Mouse (Mus musculus) MEL (cell line): ENCODE measurements around the gene Rasgrp3. TPM values are rescaled to one million over a fixed set of nuclear protein-coding genes. Genes with fewer than 3 reads are reported as not detected.

ENCODE experiments used
- DNase-seq: peaks from one replicate; pipeline ENCODE4 v3.0.0; 2011; ENCODE audit warnings: low read depth, low spot score
- H3K27ac ChIP-seq: 2 replicates; pipeline ENCODE4 v1.5.1; 2012; ENCODE audit warnings: low read depth, mild to moderate bottlenecking, control low read depth, low read length, moderate library complexity; ENCODE audit not compliant: control insufficient read depth
- H3K27me3 ChIP-seq, 2 experiments: fragments of 150-350 bp in 1 of 2; sonication (generic) in 1 of 2; 2 replicates each; pipeline ENCODE4 v1.6.1; 2012; ENCODE audit warnings: low read length in 2 of 2, mild to moderate bottlenecking in 2 of 2, improper control_type of control experiment in 1 of 2, moderate library complexity in 1 of 2; ENCODE audit not compliant: insufficient read depth in 2 of 2, control insufficient read depth in 1 of 2
- H3K36me3 ChIP-seq, 2 experiments: 2 replicates each; pipeline ENCODE4 v1.6.1; 2012 to 2014; ENCODE audit warnings: low read length in 2 of 2, improper control_type of control experiment in 1 of 2, inconsistent platforms in 1 of 2, mild to moderate bottlenecking in 1 of 2; ENCODE audit not compliant: insufficient read depth in 2 of 2, control insufficient read depth in 1 of 2
- H3K4me1 ChIP-seq, 2 experiments: fragments of 150-350 bp in 1 of 2; sonication (generic) in 1 of 2; 2 replicates each; pipeline ENCODE4 v1.6.1; 2012; ENCODE audit warnings: low read length in 2 of 2, improper control_type of control experiment in 1 of 2, mild to moderate bottlenecking in 1 of 2; ENCODE audit not compliant: insufficient read depth in 2 of 2, control insufficient read depth in 1 of 2
- H3K4me3 ChIP-seq, 2 experiments: fragments of 150-350 bp in 1 of 2; sonication (generic) in 1 of 2; 2 replicates each; pipeline ENCODE4 v1.5.1; 2012; ENCODE audit warnings: low read depth in 2 of 2, low read length in 2 of 2, mild to moderate bottlenecking in 2 of 2, moderate library complexity in 2 of 2, control low read depth in 1 of 2, improper control_type of control experiment in 1 of 2; ENCODE audit not compliant: control insufficient read depth in 1 of 2, insufficient read depth in 1 of 2
- H3K79me2 ChIP-seq: 2 replicates; pipeline ENCODE4 v1.6.1; 2012; ENCODE audit warnings: mild to moderate bottlenecking, low read length, moderate library complexity; ENCODE audit not compliant: control insufficient read depth, poor library complexity, insufficient read depth
- H3K9ac ChIP-seq: 2 replicates; pipeline ENCODE4 v1.6.1; 2012; ENCODE audit warnings: low read depth, mild to moderate bottlenecking, control low read depth, low read length, moderate library complexity; ENCODE audit not compliant: control insufficient read depth, poor library complexity, severe bottlenecking
- H3K9me3 ChIP-seq: fragments of 150-350 bp; sonication (generic); replicated peaks from 2 replicates; pipeline ENCODE4 v1.6.1; 2012; ENCODE audit warnings: mild to moderate bottlenecking, low read length, improper control_type of control experiment, moderate library complexity; ENCODE audit not compliant: insufficient read depth
- CHD1 ChIP-seq: IDR thresholded peaks from 2 replicates; pipeline ENCODE4 v1.6.1; 2012; ENCODE audit warnings: low read depth, mild to moderate bottlenecking, inconsistent platforms, low read length, improper control_type of control experiment
- CTCF ChIP-seq, 3 experiments: IDR thresholded peaks in 2 of 3; conservative IDR thresholded peaks in 1 of 3; 2 replicates each; pipeline ENCODE4 v1.5.1; 2011 to 2012; ENCODE audit warnings: low read length in 3 of 3, low read depth in 2 of 3, mild to moderate bottlenecking in 2 of 3, improper control_type of control experiment in 1 of 3, inconsistent platforms in 1 of 3, mixed read lengths in 1 of 3, moderate library complexity in 1 of 3; ENCODE audit not compliant: control insufficient read depth in 1 of 3, insufficient read depth in 1 of 3, poor library complexity in 1 of 3, severe bottlenecking in 1 of 3
- EP300 ChIP-seq, 2 experiments: IDR thresholded peaks; 2 replicates each; pipeline ENCODE4 v1.6.1; 2011; ENCODE audit warnings: improper control_type of control experiment in 2 of 2, low read length in 2 of 2, low read depth in 1 of 2, mild to moderate bottlenecking in 1 of 2
- ETS1 ChIP-seq: IDR thresholded peaks from 2 replicates; pipeline ENCODE4 v1.6.1; 2012; ENCODE audit warnings: low read depth, mild to moderate bottlenecking, inconsistent platforms, low read length, improper control_type of control experiment, moderate library complexity
- JUND ChIP-seq: IDR thresholded peaks from 2 replicates; pipeline ENCODE4 v1.6.1; 2011; ENCODE audit warnings: low read depth, mild to moderate bottlenecking, improper control_type of control experiment, low read length
- KAT2A ChIP-seq: conservative IDR thresholded peaks from 2 replicates; pipeline ENCODE4 v1.6.1; 2012; ENCODE audit warnings: low read depth, low read length, improper control_type of control experiment, inconsistent platforms
- MAFK ChIP-seq: IDR thresholded peaks from 2 replicates; pipeline ENCODE4 v1.6.1; 2011; ENCODE audit warnings: low read depth, mild to moderate bottlenecking, low read length, improper control_type of control experiment, borderline replicate concordance
- MAZ ChIP-seq: IDR thresholded peaks from 2 replicates; pipeline ENCODE4 v1.6.1; 2012; ENCODE audit warnings: low read depth, mild to moderate bottlenecking, inconsistent platforms, low read length, improper control_type of control experiment
- MEF2A ChIP-seq: IDR thresholded peaks from 2 replicates; pipeline ENCODE4 v1.6.1; 2014; ENCODE audit warnings: low read depth, mild to moderate bottlenecking, inconsistent platforms, low read length, improper control_type of control experiment; ENCODE audit not compliant: poor library complexity, insufficient replicate concordance, severe bottlenecking; ENCODE audit errors: extremely low read depth
- NRF1 ChIP-seq: IDR thresholded peaks from 2 replicates; pipeline ENCODE4 v1.6.1; 2014; ENCODE audit warnings: low read depth, mild to moderate bottlenecking, inconsistent platforms, low read length, improper control_type of control experiment, moderate library complexity; ENCODE audit not compliant: poor library complexity, insufficient read depth, severe bottlenecking
- POLR2A ChIP-seq, 2 experiments: IDR thresholded peaks; 2 replicates each; pipeline ENCODE4 v1.6.1; 2011 to 2012; ENCODE audit warnings: low read length in 2 of 2, mild to moderate bottlenecking in 2 of 2, control low read depth in 1 of 2, improper control_type of control experiment in 1 of 2, low read depth in 1 of 2, moderate library complexity in 1 of 2; ENCODE audit not compliant: control insufficient read depth in 1 of 2, insufficient read depth in 1 of 2, poor library complexity in 1 of 2
- POLR2AphosphoS2 ChIP-seq: IDR thresholded peaks from 2 replicates; pipeline ENCODE4 v1.6.1; 2011; ENCODE audit warnings: low read length, improper control_type of control experiment
- POLR2AphosphoS5 ChIP-seq: IDR thresholded peaks from 2 replicates; pipeline ENCODE4 v1.6.1; 2012; ENCODE audit warnings: low read depth, borderline replicate concordance, mild to moderate bottlenecking, inconsistent platforms, low read length, moderate library complexity, mixed read lengths
- RAD21 ChIP-seq: IDR thresholded peaks from 2 replicates; pipeline ENCODE4 v1.6.1; 2011; ENCODE audit warnings: mild to moderate bottlenecking, low read depth, low read length, improper control_type of control experiment
- RCOR1 ChIP-seq: IDR thresholded peaks from 2 replicates; pipeline ENCODE4 v1.6.1; 2012; ENCODE audit warnings: low read depth, mild to moderate bottlenecking, inconsistent platforms, low read length, improper control_type of control experiment
- SMC3 ChIP-seq: IDR thresholded peaks from 2 replicates; pipeline ENCODE4 v1.6.1; 2011; ENCODE audit warnings: low read depth, low read length, improper control_type of control experiment
- USF1 ChIP-seq: IDR thresholded peaks from 2 replicates; pipeline ENCODE4 v1.6.1; 2014; ENCODE audit warnings: low read depth, mild to moderate bottlenecking, inconsistent platforms, low read length, improper control_type of control experiment, moderate library complexity
- ZC3H11A ChIP-seq: IDR thresholded peaks from 2 replicates; pipeline ENCODE4 v1.6.1; 2012; ENCODE audit warnings: low read depth, mild to moderate bottlenecking, inconsistent platforms, low read length, improper control_type of control experiment
- polyA plus RNA-seq, 2 experiments: library from polyadenylated mRNA; stranded (reverse) in 1 of 2; unstranded in 1 of 2; fragments of >175 nt in 1 of 2; fragments of >200 nt in 1 of 2; gene quantifications; 2 replicates each; pipeline versions ENCODE4 v1.2.1 to v1.2.4; 2012; ENCODE audit warnings: low replicate concordance in 2 of 2, low read depth in 1 of 2; ENCODE audit not compliant: insufficient read length in 2 of 2, insufficient read depth in 1 of 2, missing spikeins in 1 of 2
- total RNA-seq: library from RNA; depleted of rRNA; stranded (reverse); fragments of 300-350 nt; gene quantifications from 2 replicates; pipeline ENCODE4 v1.2.3, GENCODE M21; 2012; rRNA removed

The Rasgrp3 gene
- total RNA-seq (not detected in 2 replicates), polyA plus RNA-seq (not detected)

DNA sequence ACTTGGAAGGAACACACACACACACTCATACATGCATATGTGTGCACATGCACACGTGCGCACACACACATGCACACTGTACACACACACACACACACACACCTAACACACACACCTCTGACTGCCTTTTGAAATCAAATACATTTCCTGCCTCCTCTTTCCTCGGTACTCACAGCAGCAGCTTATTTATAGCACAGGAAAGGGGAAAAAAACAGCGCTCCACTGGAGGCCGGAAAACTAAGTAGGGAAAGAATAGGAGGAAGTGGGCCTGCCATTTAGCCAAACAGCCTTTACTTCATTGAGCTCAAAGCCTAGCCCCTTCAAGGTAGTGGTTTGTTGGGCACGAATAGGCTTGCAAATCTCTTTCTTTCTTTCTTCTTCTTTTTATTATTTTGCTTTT lies at the start of gene Rasgrp3:
Gene Rasgrp3 (plus strand): TSS at position 298 of the 400 bp plus-strand sequence.
- Histone ChIP-seq H3K27ac (no peak within 1 kb of the TSS), H3K27me3 (no peaks in the 10 kb centered on the region), H3K4me3 (no peak within 1 kb of the TSS), H3K9me3 (no peaks in the 10 kb centered on the region), H3K4me1 (no peaks in the 10 kb centered on the region), H3K36me3 (no peaks in the 10 kb centered on the region), H3K79me2 (no peaks in the 10 kb centered on the region), H3K9ac (no peak within 1 kb of the TSS)
- no peak for DNase-seq
- TF ChIP-seq MEF2A (no peak), RCOR1 (no peak), NRF1 (no peak), POLR2AphosphoS2 (no peak), ETS1 (no peak), POLR2AphosphoS5 (no peak), POLR2A (IDR thresholded peaks at IDR 0.05; ENCODE audit: control insufficient read depth in 1 of 2, insufficient read depth in 1 of 2, low read depth in 1 of 2, low read length in 2 of 2, poor library complexity in 1 of 2) (no peak), CHD1 (no peak), MAFK (no peak), USF1 (no peak), MAZ (no peak)

DNA sequence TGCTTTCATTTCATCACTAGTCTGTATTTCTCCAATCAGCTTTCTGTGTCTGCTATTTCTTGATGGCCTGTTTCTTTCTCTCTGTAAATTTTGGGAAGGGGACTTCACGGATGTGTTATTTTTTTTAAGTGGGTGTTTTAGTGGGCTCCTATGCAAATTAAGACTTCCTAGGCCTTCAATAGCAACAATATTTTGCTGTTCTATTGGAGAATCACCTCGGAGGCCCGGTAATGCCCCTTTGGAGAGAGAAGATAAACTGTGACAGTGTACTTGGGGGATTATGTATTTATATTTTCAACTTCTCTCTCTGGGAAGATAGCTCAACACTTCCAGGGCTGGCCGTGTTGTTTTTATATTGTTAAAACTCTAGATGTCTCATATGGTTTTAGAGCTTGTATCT lies 47.3 kb upstream of the Rasgrp3 start:
- Histone ChIP-seq H3K36me3 (no peaks in the 10 kb centered on the region), H3K79me2 (no peaks in the 10 kb centered on the region), H3K4me3 (peak overlapping the region in 1 of 2 experiments; percentile 26; a peak in 1 of 4 replicates), H3K9me3 (no peaks in the 10 kb centered on the region), H3K27me3 (peaks cover 0 to 3% of the 10 kb centered on the region in 2 experiments; a peak in 2 of 4 replicates)
- TF ChIP-seq CTCF (IDR thresholded peaks at IDR 0.05 in 2 of 3, conservative IDR thresholded peaks at IDR 0.05 in 1 of 3; ENCODE audit: control insufficient read depth in 1 of 3, insufficient read depth in 1 of 3, low read depth in 2 of 3, low read length in 3 of 3, poor library complexity in 1 of 3, severe bottlenecking in 1 of 3) (peak; percentile 29 to 57 (median 30); a peak in 5 of 6 replicates), EP300 (IDR thresholded peaks at IDR 0.05; ENCODE audit: low read depth in 1 of 2, low read length in 2 of 2) (no peak), SMC3 (peak; percentile 45), JUND (no peak), RAD21 (peak; percentile 64), ZC3H11A (peak; percentile 39), KAT2A (no peak)
- TF ChIP-seq, all 39 proteins: peak for 4
- H3K9ac ChIP-seq: no peak overlapping the region
- no peaks in the 10 kb centered on the region for H3K4me1 ChIP-seq
- peak; percentile 26 for DNase-seq
- no peak overlapping the region for H3K27ac ChIP-seq
